In the genomic region with DNA sequence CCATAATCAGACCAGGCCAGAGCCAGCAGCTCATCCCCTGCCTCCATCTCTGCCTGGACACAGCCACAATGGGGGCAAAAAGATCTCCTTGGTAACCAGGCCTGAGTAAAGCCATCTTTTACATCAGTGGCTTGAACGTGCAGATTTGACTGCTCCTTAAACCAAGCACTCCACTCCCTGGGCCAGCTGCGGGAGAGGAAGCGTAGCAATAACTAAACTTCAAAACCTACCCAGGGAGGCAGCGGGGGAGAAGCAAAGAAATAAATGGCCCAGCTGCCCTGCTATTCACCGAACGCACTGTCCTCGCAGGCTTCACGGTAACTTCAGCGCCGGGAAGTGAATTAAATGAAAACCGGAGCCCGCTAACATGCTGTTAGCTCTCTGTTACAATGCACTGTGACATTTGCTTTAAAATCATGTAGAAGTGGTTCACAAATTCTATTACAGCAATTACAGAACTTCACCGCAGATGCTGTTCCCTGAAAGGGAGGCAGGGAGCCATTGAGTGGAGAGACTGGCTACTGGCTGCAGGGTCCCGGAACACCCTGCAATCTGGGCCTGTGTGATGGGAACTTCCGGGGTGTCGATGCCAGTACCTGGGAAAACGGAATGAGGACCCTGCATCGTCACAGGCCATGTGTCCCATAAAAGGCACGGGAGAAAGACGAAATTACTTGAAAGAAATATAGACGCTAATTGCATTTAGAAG, we compare ENCODE assay signal across 20 mouse cellular contexts. TPM values are rescaled to one million over a fixed set of nuclear protein-coding genes. Genes with fewer than 3 reads are reported as not detected.
A peak's percentile ranks its signal among the peaks of the same experiment; 100 is the strongest.
DNase-seq lines count a peak whose midpoint lies in the region; ATAC-seq and TF ChIP-seq lines count a peak whose summit lies in the region.
"Had no signal": no experiment of that assay in that cellular context is flagged by ENCODE, and none has a peak within 500 bp of the region (broad histone marks: within the 10 kb centered on the region; RNA-seq: fewer than 3 reads in every experiment).

No protein-coding gene starts in this region.

- H3K27me3 ChIP-seq in forebrain, embryonic 16.5 days (replicated peaks; ENCODE audit: control insufficient read depth, insufficient read depth, low read length), result no peaks in the 10 kb centered on the region
- H3K27me3 ChIP-seq in hindbrain, postnatal 0 days (ENCODE audit: insufficient read depth, low read length), result no peaks in the 10 kb centered on the region
- H3K27me3 ChIP-seq in neural tube, embryonic 14.5 days (ENCODE audit: control insufficient read depth, insufficient read depth, low read length), result no peaks in the 10 kb centered on the region
- no peaks in the 10 kb centered on the region for H3K27me3 ChIP-seq in kidney, embryonic 16.5 days (ENCODE audit: insufficient read depth, low read length)
- H3K27me3 ChIP-seq: heart, embryonic 13.5 days; limb, embryonic 13.5 days had no signal

- 0 out of 2 replicates have a peak overlapping the region, but pooled peaks have one; percentile 13 for H3K4me2 ChIP-seq in forebrain, embryonic 16.5 days (ENCODE audit: low read length)
- 0 out of 2 replicates have a peak overlapping the region, but pooled peaks have one; percentile 10 for H3K4me2 ChIP-seq in hindbrain, postnatal 0 days (ENCODE audit: low read depth, low read length)
- peak overlapping the region; percentile 14; the same call in 1 of the 2 replicates for H3K4me2 ChIP-seq in neural tube, embryonic 14.5 days (ENCODE audit: low read depth, low read length)
- no peak overlapping the region for H3K4me2 ChIP-seq in kidney, embryonic 16.5 days (replicated peaks; ENCODE audit: low read depth, low read length)
- H3K4me2 ChIP-seq: heart, embryonic 13.5 days; limb, embryonic 13.5 days had no signal

- no peaks in the 10 kb centered on the region for H3K36me3 ChIP-seq in forebrain, embryonic 16.5 days (ENCODE audit: control insufficient read depth, insufficient read depth)
- H3K36me3 ChIP-seq in hindbrain, postnatal 0 days (ENCODE audit: insufficient read depth, low read length), result no peaks in the 10 kb centered on the region
- H3K36me3 ChIP-seq in neural tube, embryonic 14.5 days (ENCODE audit: control insufficient read depth, insufficient read depth, low read length), result no peaks in the 10 kb centered on the region
- H3K36me3 ChIP-seq in kidney, embryonic 16.5 days (ENCODE audit: insufficient read depth, low read length), result no peaks in the 10 kb centered on the region
- H3K36me3 ChIP-seq: heart, embryonic 13.5 days; limb, embryonic 13.5 days had no signal

- no peak overlapping the region for H3K4me3 ChIP-seq in forebrain, embryonic 16.5 days (replicated peaks; ENCODE audit: low read length)
- no peak overlapping the region for H3K4me3 ChIP-seq in hindbrain, postnatal 0 days (ENCODE audit: low read length)
- H3K4me3 ChIP-seq in neural tube, embryonic 14.5 days (ENCODE audit: low read depth, low read length), result no peak overlapping the region
- no peak overlapping the region for H3K4me3 ChIP-seq in kidney, embryonic 16.5 days (ENCODE audit: low read length)
- H3K4me3 ChIP-seq: heart, embryonic 13.5 days; left cerebral cortex, adult 2 months; limb, embryonic 13.5 days had no signal

- 52% methylated on average over 21 of the region's 21 CpGs for WGBS in forebrain, embryonic 16.5 days
- 44% methylated on average over 21 of the region's 21 CpGs for WGBS in hindbrain, postnatal 0 days
- WGBS in neural tube, embryonic 14.5 days, result 48% methylated on average over 21 of the region's 21 CpGs
- WGBS in kidney, embryonic 16.5 days, result 90% methylated on average over 21 of the region's 21 CpGs

- no peaks in the 10 kb centered on the region; the same call in 1 of the 2 replicates for H3K4me1 ChIP-seq in forebrain, embryonic 16.5 days (replicated peaks; ENCODE audit: control insufficient read depth, insufficient read depth, low read length)
- no peaks in the 10 kb centered on the region for H3K4me1 ChIP-seq in hindbrain, postnatal 0 days (ENCODE audit: insufficient read depth, low read length)
- no peaks in the 10 kb centered on the region for H3K4me1 ChIP-seq in neural tube, embryonic 14.5 days (ENCODE audit: control insufficient read depth, insufficient read depth, low read length)
- no peaks in the 10 kb centered on the region for H3K4me1 ChIP-seq in kidney, embryonic 16.5 days (ENCODE audit: insufficient read depth, low read length)
- H3K4me1 ChIP-seq: heart, embryonic 13.5 days; limb, embryonic 13.5 days had no signal

- no peak for ATAC-seq in forebrain, embryonic 16.5 days
- peak; percentile 29; the same call in 1 of the 2 replicates for ATAC-seq in hindbrain, postnatal 0 days
- ATAC-seq in neural tube, embryonic 14.5 days (ENCODE audit: low read depth), result peak; percentile 34; the same call in 1 of the 2 replicates
- no peak for ATAC-seq in kidney, embryonic 16.5 days (ENCODE audit: low FRiP score, low TSS enrichment)
- ATAC-seq: liver, postnatal 0 days had no signal

- peak; percentile 21 for DNase-seq in embryo, embryonic 11 days
- no peak for DNase-seq in embryo, embryonic 10.5 days (ENCODE audit: low spot score)
- peak; percentile 9 for DNase-seq in hindbrain, postnatal 0 days (ENCODE audit: low spot score)
- DNase-seq in thymus, postnatal 10 days (ENCODE audit: low spot score in 2 of 2), result no peak
- no peak for DNase-seq in retina, embryonic 14.5 days (ENCODE audit: low spot score)
- DNase-seq: adrenal gland, postnatal 10 days; cerebellum, adult 9-10 months; gastrocnemius, postnatal 36 days; kidney, adult 8-10 months; liver, postnatal 0 days; lung, postnatal 4 days had no signal

- no peak overlapping the region for H3K27ac ChIP-seq in forebrain, embryonic 16.5 days (ENCODE audit: low read length)
- H3K27ac ChIP-seq in hindbrain, postnatal 0 days, result no peak overlapping the region
- H3K27ac ChIP-seq in neural tube, embryonic 14.5 days (ENCODE audit: low read depth, low read length), result no peak overlapping the region
- H3K27ac ChIP-seq in kidney, embryonic 16.5 days (ENCODE audit: low read length), result no peak overlapping the region
- H3K27ac ChIP-seq: heart, embryonic 13.5 days; left cerebral cortex, adult 2 months; limb, embryonic 13.5 days had no signal

- no peak overlapping the region for H3K9ac ChIP-seq in forebrain, embryonic 16.5 days (replicated peaks; ENCODE audit: low read depth, low read length)
- H3K9ac ChIP-seq in hindbrain, postnatal 0 days (replicated peaks; ENCODE audit: low read length), result no peak overlapping the region
- no peak overlapping the region for H3K9ac ChIP-seq in neural tube, embryonic 14.5 days (replicated peaks; ENCODE audit: low read depth, low read length)
- H3K9ac ChIP-seq in kidney, embryonic 16.5 days (replicated peaks; ENCODE audit: low read length), result no peak overlapping the region
- H3K9ac ChIP-seq: heart, embryonic 13.5 days; limb, embryonic 13.5 days; liver, postnatal 0 days had no signal

- TF ChIP-seq CTCF in hindbrain, postnatal 0 days (IDR thresholded peaks at IDR 0.05; ENCODE audit: low read depth), result no peak

- no peaks in the 10 kb centered on the region for H3K9me3 ChIP-seq in forebrain, embryonic 16.5 days (ENCODE audit: control insufficient read depth, low read length)
- H3K9me3 ChIP-seq in hindbrain, postnatal 0 days (ENCODE audit: low read length), result 0 out of 2 replicates have a peak, but pooled peaks cover 2% of the 10 kb centered on the region
- no peaks in the 10 kb centered on the region for H3K9me3 ChIP-seq in neural tube, embryonic 14.5 days (ENCODE audit: control insufficient read depth, low read length)
- H3K9me3 ChIP-seq in kidney, embryonic 16.5 days (ENCODE audit: low read length), result peaks cover under 1% of the 10 kb centered on the region; the same call in 1 of the 2 replicates
- H3K9me3 ChIP-seq: limb, embryonic 13.5 days had no signal

RNA-seq across cellular contexts. Expression of gene D1Pas1, which starts 30.5 kb away (rescaled TPM):
- not detected in 2 replicates for polyA plus RNA-seq in forebrain, embryonic 16.5 days (2015; fragmentation: Nextera tagmentation; extraction: Ambion mirVana)
- not detected in 2 replicates for total RNA-seq in hindbrain, postnatal 0 days (2014; rRNA removed)
- 0.14 TPM in 1 of 2 replicates, not detected in the other for polyA plus RNA-seq in hindbrain, postnatal 0 days (2015; fragmentation: Nextera tagmentation; extraction: Ambion mirVana)
- 0.08 and 0.17 TPM in 2 replicates for polyA plus RNA-seq in neural tube, embryonic 14.5 days (2014; fragmentation: Nextera tagmentation; extraction: Ambion mirVana)
- polyA plus RNA-seq in kidney, embryonic 16.5 days (2015; fragmentation: Nextera tagmentation; extraction: Ambion mirVana), result 0.05 TPM in 1 of 2 replicates, not detected in the other
- total RNA-seq: adrenal gland, postnatal 10 days; gastrocnemius, postnatal 36 days; hematopoietic stem cell, adult 5-6 weeks; left cerebral cortex, adult 2 months had no signal
- polyA plus RNA-seq: frontal cortex, adult 2 months; large intestine, adult 2 months; liver, postnatal 0 days had no signal

Comparison
In these comparisons a context has a peak if more than half of its experiments do, and no peak if none do; other contexts are left out.
1. DNase-seq: peak in embryo, embryonic 11 days (single experiment) and hindbrain, postnatal 0 days (single experiment); none in embryo, embryonic 10.5 days (single experiment), thymus, postnatal 10 days (0 of 2) and retina, embryonic 14.5 days (single experiment).
2. ATAC-seq: peak in hindbrain, postnatal 0 days (single experiment) and neural tube, embryonic 14.5 days (single experiment); none in forebrain, embryonic 16.5 days (single experiment) and kidney, embryonic 16.5 days (single experiment).